Mouse (Mus musculus): Measurements from ENCODE around the gene Rictor. TPM values are rescaled to one million over a fixed set of nuclear protein-coding genes. Genes with fewer than 3 reads are reported as not detected.

Gene Rictor
- polyA plus RNA-seq, 1 experiment = 2.7 TPM

DNA sequence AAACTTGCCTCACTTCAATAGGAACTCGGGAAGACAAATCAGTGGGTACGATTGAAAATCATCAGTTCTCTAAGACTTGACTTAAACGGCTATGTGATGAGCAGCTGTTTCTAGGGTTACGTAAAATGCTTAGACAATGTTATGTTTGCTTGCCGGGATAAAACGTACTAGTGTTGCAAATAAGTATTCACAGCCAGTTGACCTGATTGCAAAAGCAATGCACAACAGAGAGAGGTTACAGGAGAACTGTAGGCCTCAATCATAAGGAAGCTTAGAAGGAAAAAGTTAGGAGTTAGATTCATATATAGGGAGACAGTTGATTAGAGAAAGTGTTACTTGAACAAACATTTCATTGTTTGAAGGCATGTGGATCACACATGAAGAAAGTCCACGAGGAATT is 2.2 kb downstream of the Rictor start:
- peaks cover 7% of the 10 kb centered on the region for H3K36me3 ChIP-seq (ENCODE audit: control insufficient read depth, insufficient read depth)
- peaks cover 72% of the 10 kb centered on the region for H3K79me2 ChIP-seq (ENCODE audit: control insufficient read depth, insufficient read depth)
- no peak overlapping the region for H3K4me3 ChIP-seq (ENCODE audit: insufficient read depth, poor library complexity, severe bottlenecking)
- no peak overlapping the region for H3ac ChIP-seq (ENCODE audit: control insufficient read depth, insufficient read length, low read depth)
- peaks cover 62% of the 10 kb centered on the region for H3K79me3 ChIP-seq (ENCODE audit: low read depth)
- no peaks in the 10 kb centered on the region for H3K27me3 ChIP-seq (ENCODE audit: control insufficient read depth, insufficient read depth, insufficient read length)
- TF ChIP-seq FOSL1 (IDR thresholded peaks at IDR 0.05; ENCODE audit: insufficient read depth, low read length, poor library complexity, severe bottlenecking) (no peak), MYOD1 (IDR thresholded peaks at IDR 0.05; ENCODE audit: control insufficient read depth, insufficient read length, low read depth) (no peak), MYOG (IDR thresholded peaks at IDR 0.05; ENCODE audit: control insufficient read depth, extremely low read depth, insufficient read length) (no peak), CEBPB (IDR thresholded peaks at IDR 0.05; ENCODE audit: low read depth) (no peak), MAX (IDR thresholded peaks at IDR 0.05) (no peak), CTCF (IDR thresholded peaks at IDR 0.05; ENCODE audit: control insufficient read depth, insufficient read depth, insufficient read length) (no peak), USF1 (IDR thresholded peaks at IDR 0.05; ENCODE audit: low read depth) (no peak)

DNA sequence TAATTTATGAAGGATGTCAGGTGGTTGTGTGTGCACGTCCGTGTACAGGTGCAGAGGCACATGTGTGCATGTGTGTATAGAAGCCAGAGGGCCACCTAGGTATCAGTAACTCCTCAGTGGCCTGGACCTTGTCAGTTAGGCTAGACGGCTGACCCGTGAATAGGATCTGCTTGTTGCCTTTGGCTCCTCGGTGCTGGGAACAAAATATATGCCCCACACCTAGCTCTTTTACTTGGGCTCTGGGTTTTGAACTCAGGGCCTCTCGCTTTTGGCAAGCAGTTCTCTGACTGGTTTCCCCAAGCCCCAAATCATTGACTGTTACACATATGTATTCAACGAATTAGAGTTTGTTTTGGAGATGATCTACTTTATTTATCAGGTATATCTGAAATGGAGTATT is 3.0 kb downstream of the Rictor start:
- Histone ChIP-seq H3K79me3 (ENCODE audit: low read depth) (peaks cover 71% of the 10 kb centered on the region), H3ac (ENCODE audit: control insufficient read depth, insufficient read length, low read depth) (no peak overlapping the region), H3K36me3 (ENCODE audit: control insufficient read depth, insufficient read depth) (peaks cover 7% of the 10 kb centered on the region), H3K79me2 (ENCODE audit: control insufficient read depth, insufficient read depth) (peaks cover 81% of the 10 kb centered on the region), H3K27me3 (ENCODE audit: control insufficient read depth, insufficient read depth, insufficient read length) (no peaks in the 10 kb centered on the region), H3K4me3 (ENCODE audit: insufficient read depth, poor library complexity, severe bottlenecking) (no peak overlapping the region)
- TF ChIP-seq MAX (IDR thresholded peaks at IDR 0.05) (no peak), USF1 (IDR thresholded peaks at IDR 0.05; ENCODE audit: low read depth) (no peak), CEBPB (IDR thresholded peaks at IDR 0.05; ENCODE audit: low read depth) (no peak), MYOG (IDR thresholded peaks at IDR 0.05; ENCODE audit: control insufficient read depth, extremely low read depth, insufficient read length) (no peak), MYOD1 (IDR thresholded peaks at IDR 0.05; ENCODE audit: control insufficient read depth, insufficient read length, low read depth) (no peak), CTCF (IDR thresholded peaks at IDR 0.05; ENCODE audit: control insufficient read depth, insufficient read depth, insufficient read length) (no peak), FOSL1 (IDR thresholded peaks at IDR 0.05; ENCODE audit: insufficient read depth, low read length, poor library complexity, severe bottlenecking) (no peak)

DNA sequence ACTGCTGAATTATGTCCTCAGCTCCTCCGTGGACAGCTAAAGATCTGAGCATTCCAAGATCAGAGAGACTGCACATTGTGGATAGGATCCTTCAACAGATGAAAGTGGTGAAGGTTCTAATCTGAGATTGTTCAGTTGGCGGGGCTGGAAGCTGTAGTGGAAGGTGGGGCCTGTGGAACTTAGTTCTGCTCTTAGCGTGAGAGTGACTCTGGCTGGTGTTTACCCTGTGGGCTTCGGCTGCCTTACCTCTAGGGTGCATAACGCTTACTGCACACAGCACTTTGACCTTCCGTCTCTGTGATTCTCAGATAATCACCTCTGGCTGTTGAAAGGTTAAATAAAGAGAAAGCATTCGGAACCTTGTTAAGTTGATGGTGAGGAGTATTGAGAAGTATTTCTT is 6.6 kb downstream of the Rictor start:
- Histone ChIP-seq H3K79me2 (ENCODE audit: control insufficient read depth, insufficient read depth) (peaks cover 100% of the 10 kb centered on the region), H3K36me3 (ENCODE audit: control insufficient read depth, insufficient read depth) (peaks cover 10% of the 10 kb centered on the region), H3K79me3 (ENCODE audit: low read depth) (peaks cover 100% of the 10 kb centered on the region), H3K27me3 (ENCODE audit: control insufficient read depth, insufficient read depth, insufficient read length) (no peaks in the 10 kb centered on the region), H3ac (ENCODE audit: control insufficient read depth, insufficient read length, low read depth) (no peak overlapping the region), H3K4me3 (ENCODE audit: insufficient read depth, poor library complexity, severe bottlenecking) (no peak overlapping the region)
- TF ChIP-seq CTCF (IDR thresholded peaks at IDR 0.05; ENCODE audit: control insufficient read depth, insufficient read depth, insufficient read length) = no peak
- TF ChIP-seq CEBPB (IDR thresholded peaks at IDR 0.05; ENCODE audit: low read depth) = no peak
- no peak for TF ChIP-seq MAX (IDR thresholded peaks at IDR 0.05)
- TF ChIP-seq USF1 (IDR thresholded peaks at IDR 0.05; ENCODE audit: low read depth) = no peak
- no peak for TF ChIP-seq FOSL1 (IDR thresholded peaks at IDR 0.05; ENCODE audit: insufficient read depth, low read length, poor library complexity, severe bottlenecking)
- no peak for TF ChIP-seq MYOD1 (IDR thresholded peaks at IDR 0.05; ENCODE audit: control insufficient read depth, insufficient read length, low read depth)
- no peak for TF ChIP-seq MYOG (IDR thresholded peaks at IDR 0.05; ENCODE audit: control insufficient read depth, extremely low read depth, insufficient read length)

DNA sequence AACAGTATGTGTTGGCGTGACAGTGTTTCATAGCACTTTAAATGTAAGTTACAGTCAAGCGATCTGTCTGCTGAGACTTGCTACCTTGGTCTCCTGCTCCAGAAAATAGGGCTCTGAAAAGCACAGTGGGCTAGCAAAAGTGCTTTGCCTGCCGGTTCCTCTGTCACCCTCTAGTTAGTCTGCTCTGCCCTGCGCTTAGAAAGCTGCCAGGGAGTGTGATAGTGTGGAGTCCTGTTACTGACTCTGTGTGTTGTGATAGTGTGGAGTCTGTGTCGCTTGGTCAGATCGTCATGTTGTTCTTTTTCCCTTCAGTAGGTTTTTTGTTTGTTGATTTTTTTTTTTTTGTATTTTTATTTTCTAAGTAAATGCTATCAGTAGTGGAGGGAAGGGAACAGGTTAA is 7.1 kb downstream of the Rictor start:
- H3K27me3 ChIP-seq (ENCODE audit: control insufficient read depth, insufficient read depth, insufficient read length) = no peaks in the 10 kb centered on the region
- H3K4me3 ChIP-seq (ENCODE audit: insufficient read depth, poor library complexity, severe bottlenecking) = no peak overlapping the region
- TF ChIP-seq CEBPB (IDR thresholded peaks at IDR 0.05; ENCODE audit: low read depth) = no peak
- no peak for TF ChIP-seq MYOG (IDR thresholded peaks at IDR 0.05; ENCODE audit: control insufficient read depth, extremely low read depth, insufficient read length)
- TF ChIP-seq MYOD1 (IDR thresholded peaks at IDR 0.05; ENCODE audit: control insufficient read depth, insufficient read length, low read depth) = no peak
- TF ChIP-seq USF1 (IDR thresholded peaks at IDR 0.05; ENCODE audit: low read depth) = no peak
- no peak for TF ChIP-seq CTCF (IDR thresholded peaks at IDR 0.05; ENCODE audit: control insufficient read depth, insufficient read depth, insufficient read length)
- no peak for TF ChIP-seq FOSL1 (IDR thresholded peaks at IDR 0.05; ENCODE audit: insufficient read depth, low read length, poor library complexity, severe bottlenecking)
- no peak for TF ChIP-seq MAX (IDR thresholded peaks at IDR 0.05)
- peaks cover 100% of the 10 kb centered on the region for H3K79me2 ChIP-seq (ENCODE audit: control insufficient read depth, insufficient read depth)
- H3ac ChIP-seq (ENCODE audit: control insufficient read depth, insufficient read length, low read depth) = no peak overlapping the region
- H3K79me3 ChIP-seq (ENCODE audit: low read depth) = peaks cover 100% of the 10 kb centered on the region
- H3K36me3 ChIP-seq (ENCODE audit: control insufficient read depth, insufficient read depth) = peaks cover 14% of the 10 kb centered on the region

DNA sequence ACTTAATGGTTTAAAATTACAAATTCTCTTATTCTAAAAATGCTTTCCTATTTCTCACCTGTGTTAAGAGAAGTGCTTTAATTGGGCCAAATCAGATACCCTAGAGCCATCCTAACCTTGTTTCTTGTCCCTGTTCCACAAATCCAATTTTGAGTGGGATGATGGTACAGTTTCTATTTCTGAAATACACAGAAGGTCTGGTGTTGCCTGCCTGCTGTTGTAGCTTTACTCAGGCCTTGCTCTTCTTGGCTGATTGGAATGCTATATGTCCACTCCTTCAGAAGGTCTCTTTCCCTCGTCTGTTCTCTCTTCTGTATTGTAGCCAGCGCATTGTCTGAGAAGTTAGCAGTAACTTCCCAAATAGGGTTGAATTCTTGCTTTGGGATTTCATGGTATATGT is 13.2 kb downstream of the Rictor start:
- H3K27me3 ChIP-seq (ENCODE audit: control insufficient read depth, insufficient read depth, insufficient read length) = no peaks in the 10 kb centered on the region
- H3K4me3 ChIP-seq (ENCODE audit: insufficient read depth, poor library complexity, severe bottlenecking) = no peak overlapping the region
- peaks cover 100% of the 10 kb centered on the region for H3K79me2 ChIP-seq (ENCODE audit: control insufficient read depth, insufficient read depth)
- TF ChIP-seq CTCF (IDR thresholded peaks at IDR 0.05; ENCODE audit: control insufficient read depth, insufficient read depth, insufficient read length) (no peak), USF1 (IDR thresholded peaks at IDR 0.05; ENCODE audit: low read depth) (no peak), MAX (IDR thresholded peaks at IDR 0.05) (no peak), MYOG (IDR thresholded peaks at IDR 0.05; ENCODE audit: control insufficient read depth, extremely low read depth, insufficient read length) (no peak), MYOD1 (IDR thresholded peaks at IDR 0.05; ENCODE audit: control insufficient read depth, insufficient read length, low read depth) (no peak), CEBPB (IDR thresholded peaks at IDR 0.05; ENCODE audit: low read depth) (no peak)
- no peak overlapping the region for H3ac ChIP-seq (ENCODE audit: control insufficient read depth, insufficient read length, low read depth)
- peaks cover 93% of the 10 kb centered on the region for H3K79me3 ChIP-seq (ENCODE audit: low read depth)
- H3K36me3 ChIP-seq (ENCODE audit: control insufficient read depth, insufficient read depth) = peaks cover 11% of the 10 kb centered on the region

DNA sequence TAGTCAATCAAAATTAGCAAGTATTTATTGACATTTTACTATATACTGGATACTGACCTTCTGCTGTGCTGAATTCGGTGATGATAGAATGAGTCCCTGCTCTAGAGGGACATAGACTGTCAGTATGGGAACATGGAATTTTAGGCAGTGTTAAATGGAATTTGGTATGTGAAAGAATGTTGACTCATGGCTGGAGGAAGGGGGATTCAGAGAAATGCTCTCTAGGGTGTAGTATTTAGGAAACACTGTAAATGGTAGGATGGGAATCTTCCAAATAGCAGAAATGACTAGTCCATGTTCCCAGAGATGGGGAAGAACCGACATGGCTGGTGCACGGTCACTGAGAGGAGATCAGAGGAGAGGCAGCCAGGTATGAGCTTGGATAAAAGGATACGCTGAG is 13.6 kb downstream of the Rictor start:
- no peaks in the 10 kb centered on the region for H3K27me3 ChIP-seq (ENCODE audit: control insufficient read depth, insufficient read depth, insufficient read length)
- no peak overlapping the region for H3ac ChIP-seq (ENCODE audit: control insufficient read depth, insufficient read length, low read depth)
- TF ChIP-seq USF1 (IDR thresholded peaks at IDR 0.05; ENCODE audit: low read depth) (no peak), MAX (IDR thresholded peaks at IDR 0.05) (no peak), CTCF (IDR thresholded peaks at IDR 0.05; ENCODE audit: control insufficient read depth, insufficient read depth, insufficient read length) (no peak), MYOG (IDR thresholded peaks at IDR 0.05; ENCODE audit: control insufficient read depth, extremely low read depth, insufficient read length) (no peak)
- H3K79me2 ChIP-seq (ENCODE audit: control insufficient read depth, insufficient read depth) = peaks cover 100% of the 10 kb centered on the region
- peaks cover 93% of the 10 kb centered on the region for H3K79me3 ChIP-seq (ENCODE audit: low read depth)
- no peak overlapping the region for H3K4me3 ChIP-seq (ENCODE audit: insufficient read depth, poor library complexity, severe bottlenecking)
- peaks cover 11% of the 10 kb centered on the region for H3K36me3 ChIP-seq (ENCODE audit: control insufficient read depth, insufficient read depth)

Data from C2C12 (cell line).